Mouse (Mus musculus) cortical plate, adult 2 months (tissue): ENCODE data around the gene Rad23a. TPM values are rescaled to one million over a fixed set of nuclear protein-coding genes. Genes with fewer than 3 reads are reported as not detected.
A peak's percentile ranks its signal among the peaks of the same experiment; 100 is the strongest.
"Not testable (repeated sequence)": the region's sequence is repeated elsewhere in the genome, so short reads cannot be mapped to it uniquely, and the experiment has no call there.

Experiments
- H3K27ac ChIP-seq: fragments of 200-500 bp; 2 replicates; pipeline ENCODE4 v1.5.1; 2012; ENCODE audit warnings: low read length, control low read depth, inconsistent platforms; ENCODE audit not compliant: insufficient read depth
- H3K4me1 ChIP-seq: fragments of 200-500 bp; 2 replicates; pipeline ENCODE4 v1.6.1; 2011; ENCODE audit warnings: low read length; ENCODE audit not compliant: control insufficient read depth, insufficient read depth
- H3K4me3 ChIP-seq: fragments of 200-500 bp; 2 replicates; pipeline ENCODE4 v1.5.1; 2011; ENCODE audit warnings: mild to moderate bottlenecking, low read length, control low read depth; ENCODE audit not compliant: insufficient read depth
- CTCF ChIP-seq: fragments of 200-500 bp; IDR thresholded peaks from 2 replicates; pipeline ENCODE4 v1.5.1; 2011; ENCODE audit warnings: mild to moderate bottlenecking, control low read depth, low read length; ENCODE audit not compliant: insufficient read depth; ENCODE audit errors: extremely low read depth
- POLR2A ChIP-seq: fragments of 200-500 bp; IDR thresholded peaks from 2 replicates; pipeline ENCODE4 v1.6.1; 2011; ENCODE audit warnings: mild to moderate bottlenecking, low read length, control low read depth; ENCODE audit not compliant: insufficient read depth; ENCODE audit errors: extremely low read depth
- polyA plus RNA-seq: library from polyadenylated mRNA; depleted of rRNA; stranded (reverse); fragments of >200 nt; gene quantifications from 2 replicates; pipeline ENCODE4 v1.2.3, GENCODE M21; 2012

Rad23a gene
- polyA plus RNA-seq, 1 experiment, result 84.7 TPM

DNA sequence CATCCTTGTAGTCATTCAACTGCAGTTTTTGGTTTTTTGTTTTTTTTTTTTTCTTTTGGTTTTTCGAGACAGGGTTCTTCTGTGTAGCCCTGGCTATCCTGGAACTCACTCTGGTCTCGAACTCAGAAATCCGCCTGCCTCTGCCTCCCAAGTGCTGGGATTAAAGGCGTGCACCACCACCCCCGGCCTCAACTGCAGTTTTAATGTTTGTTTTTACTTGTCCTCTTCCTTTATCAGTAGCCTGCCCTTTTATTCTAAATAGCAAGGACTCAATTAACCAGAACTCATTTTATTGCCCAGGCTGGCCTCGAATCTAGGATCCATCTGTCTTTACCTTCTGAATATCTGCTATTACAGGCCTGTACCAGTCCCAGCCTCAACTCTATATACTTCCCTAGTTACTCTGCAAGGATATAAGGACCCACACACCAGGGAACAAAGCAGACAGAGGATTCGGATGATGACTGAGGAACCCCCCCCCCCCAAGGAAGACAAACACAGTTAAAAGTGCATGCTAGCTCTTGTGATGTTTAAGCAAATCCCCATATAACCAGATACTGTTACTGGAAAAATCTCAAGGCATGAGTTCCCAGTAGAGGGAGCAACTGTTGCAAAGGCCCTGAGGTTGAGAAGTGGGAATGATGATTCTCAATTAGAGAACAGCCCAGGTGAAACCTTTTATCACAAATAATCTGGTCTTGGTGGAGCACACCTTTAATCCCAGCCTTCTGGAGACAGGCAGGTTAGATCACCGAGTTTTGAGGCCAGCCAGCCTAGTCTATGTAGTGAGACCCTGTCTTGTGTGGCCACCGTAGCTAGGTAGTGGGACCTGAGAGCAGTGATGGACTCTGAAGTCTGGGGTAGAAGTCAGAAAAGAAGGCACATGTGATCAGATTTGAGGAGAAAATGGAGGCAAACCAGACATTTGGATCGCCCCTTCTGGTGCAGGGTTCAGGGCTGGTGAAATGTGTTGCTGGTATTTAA lies 7.4 kb downstream of the Rad23a start:
- TF ChIP-seq POLR2A (no peak), CTCF (0 out of 2 replicates have a peak, but pooled peaks have one; percentile 2)
- H3K4me1 ChIP-seq, result no peaks in the 10 kb centered on the region; the same call in 1 of the 2 replicates
- H3K27ac ChIP-seq, result peak overlapping the region; percentile 80
- peak overlapping the region; percentile 99 for H3K4me3 ChIP-seq

DNA sequence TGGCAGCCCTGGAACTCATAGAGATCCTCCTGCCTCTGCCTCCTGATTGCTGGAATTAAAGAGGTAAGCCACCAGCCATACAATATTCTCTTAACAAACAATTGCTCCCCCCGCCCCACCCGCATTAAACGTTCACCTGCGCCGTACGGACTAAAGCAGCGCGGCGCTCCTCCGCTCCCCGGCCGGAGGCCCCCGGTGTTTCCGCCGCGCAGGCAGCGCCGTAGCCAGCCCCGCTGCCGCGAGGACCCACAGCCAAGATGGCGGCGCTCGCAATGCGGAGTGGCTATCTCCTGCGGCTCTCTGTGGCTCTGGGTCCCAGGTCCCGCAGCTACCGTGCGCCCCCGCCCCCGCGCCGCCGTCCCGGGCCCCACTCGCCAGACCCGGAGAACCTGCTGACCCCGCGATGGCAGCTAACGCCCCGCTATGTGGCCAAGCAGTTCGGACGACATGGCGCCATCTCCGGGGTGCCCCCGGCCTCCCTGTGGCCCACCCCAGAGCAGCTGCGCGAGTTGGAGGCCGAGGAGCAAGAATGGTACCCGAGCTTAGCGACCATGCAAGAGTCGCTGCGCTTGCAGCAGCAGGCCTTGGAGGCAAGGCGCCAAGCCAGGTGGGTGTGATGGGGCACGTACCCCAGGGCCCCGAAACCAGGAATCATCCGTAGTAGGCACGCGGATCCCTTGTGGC lies 8.3 kb downstream of the Rad23a start:
- no peaks in the 10 kb centered on the region; the same call in 1 of the 2 replicates for H3K4me1 ChIP-seq

DNA sequence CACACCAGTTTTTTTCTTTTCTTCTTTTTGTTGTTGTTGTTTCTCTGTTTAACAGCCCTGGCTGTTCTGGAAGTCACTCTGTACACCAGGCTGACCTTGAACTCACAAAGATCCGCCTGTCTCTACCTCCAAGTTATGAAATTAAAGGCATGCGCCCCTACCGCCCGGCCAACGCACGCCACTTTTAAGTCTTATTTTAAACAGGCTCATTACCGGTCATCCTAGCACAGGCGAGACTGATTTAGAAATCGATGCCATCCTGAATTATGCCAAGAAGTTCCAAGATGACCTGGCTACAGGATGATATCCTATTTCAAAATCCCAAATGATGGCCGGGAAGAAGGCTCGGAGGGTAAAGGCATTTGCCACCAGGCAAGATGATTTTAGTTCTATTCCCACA lies 9.0 kb downstream of the Rad23a start, which contains the start of gene Gadd45gip1:
Gene Gadd45gip1 (plus strand): TSS at position 33 of the 400 bp plus-strand sequence.
- Histone ChIP-seq H3K4me1 (no peaks in the 10 kb centered on the region; the same call in 1 of the 2 replicates), H3K27ac (peak within 1 kb of the TSS; percentile 80), H3K4me3 (peak within 1 kb of the TSS; percentile 99)
- TF ChIP-seq POLR2A, result no peak
- no peak for TF ChIP-seq CTCF

More for the DNA sequence above, 8.3 kb downstream of the Rad23a start:
- peak overlapping the region; percentile 99 for H3K4me3 ChIP-seq
- TF ChIP-seq POLR2A (peak; percentile 70), CTCF (no peak)
- peak overlapping the region; percentile 80 for H3K27ac ChIP-seq

DNA sequence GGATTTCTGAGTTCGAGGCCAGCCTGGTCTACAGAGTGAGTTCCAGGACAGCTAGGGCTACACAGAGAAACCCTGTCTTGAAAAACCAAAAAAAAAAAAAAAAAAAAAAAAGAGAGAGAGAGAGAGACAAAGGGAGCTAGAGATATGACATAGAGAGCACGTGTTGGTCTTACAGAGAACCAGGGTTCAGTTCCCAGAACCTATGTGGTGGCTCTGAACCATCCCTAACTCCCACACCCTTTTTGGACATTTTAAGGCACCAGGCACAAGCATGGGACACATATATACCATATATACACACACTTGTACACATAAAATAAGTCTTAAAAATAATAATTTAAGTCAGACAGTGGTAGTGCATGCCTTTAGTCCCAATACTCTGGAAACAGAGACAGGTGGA lies 13.9 kb downstream of the Rad23a start:
- not testable (repeated sequence) for H3K4me3 ChIP-seq, H3K27ac ChIP-seq, H3K4me1 ChIP-seq

DNA sequence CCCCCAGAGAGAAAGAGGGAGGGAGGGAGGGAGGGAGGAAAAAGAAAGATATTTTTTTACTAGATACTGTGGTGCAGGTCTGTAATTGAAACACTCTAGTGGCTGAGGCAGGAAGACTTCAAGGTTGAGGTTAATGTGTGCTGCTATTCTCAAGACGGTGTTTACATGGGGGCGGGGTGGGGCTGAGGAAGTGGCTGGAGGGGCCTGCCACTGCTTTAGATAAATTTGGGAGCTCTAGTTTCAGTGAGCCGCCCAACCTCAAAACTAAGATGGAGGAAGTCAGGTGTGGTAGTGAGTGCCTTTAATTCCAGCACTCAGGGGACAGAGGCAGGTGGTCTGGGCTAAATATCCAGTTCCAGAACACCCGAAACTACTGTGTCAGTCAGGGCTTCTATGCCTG lies 14.8 kb downstream of the Rad23a start:
- Histone ChIP-seq H3K4me3 (no peak overlapping the region), H3K4me1 (no peaks in the 10 kb centered on the region), H3K27ac (no peak overlapping the region)
- no peak for TF ChIP-seq CTCF
- TF ChIP-seq POLR2A, result no peak

DNA sequence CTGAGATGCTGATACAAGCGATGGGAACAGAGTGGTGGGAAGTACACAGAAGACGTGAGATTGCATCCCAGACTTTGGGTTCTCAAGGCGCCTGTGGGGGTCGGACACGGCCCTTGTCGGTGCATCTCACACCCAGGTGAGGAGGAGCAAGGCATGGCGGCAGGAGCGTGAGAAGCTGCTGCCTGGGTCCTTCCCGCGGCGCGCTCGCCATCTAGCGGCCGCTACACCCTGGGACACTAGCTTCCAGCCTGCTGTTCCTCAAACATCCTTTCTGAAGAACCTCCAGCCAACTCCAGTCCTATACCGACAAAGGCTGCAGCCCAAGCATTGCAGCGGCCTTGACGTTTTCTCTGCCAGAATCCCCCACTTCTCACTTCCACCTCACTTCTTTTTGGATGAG lies 16.8 kb downstream of the Rad23a start:
- H3K4me1 ChIP-seq, result no peaks in the 10 kb centered on the region
- H3K27ac ChIP-seq, result no peak overlapping the region
- TF ChIP-seq POLR2A (no peak), CTCF (peak; percentile 71)
- H3K4me3 ChIP-seq, result peak overlapping the region; percentile 12; the same call in 1 of the 2 replicates

DNA sequence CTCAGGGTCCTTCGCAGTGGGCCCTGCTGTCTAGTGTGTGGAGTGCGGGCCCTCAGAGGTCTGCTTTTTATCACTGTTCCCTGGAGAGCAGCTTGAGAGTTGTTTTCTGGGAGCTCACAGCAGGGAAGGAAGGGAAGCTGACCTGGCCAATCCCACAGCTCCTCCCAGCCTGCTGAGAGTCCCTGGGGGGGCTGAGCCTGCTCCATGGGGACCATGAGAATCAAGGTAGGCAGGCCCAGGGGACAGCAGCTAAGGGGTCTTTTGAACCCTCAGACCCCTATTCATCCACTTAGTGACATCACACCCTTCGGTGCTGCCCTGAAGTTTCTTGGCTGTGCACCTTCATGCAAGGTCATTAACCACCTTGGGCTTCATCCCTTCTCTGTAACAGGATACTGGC lies 17.7 kb downstream of the Rad23a start, which contains the start of gene Dand5:
Gene Dand5 (minus strand): TSS at position 101 of the 400 bp plus-strand sequence.
- H3K27ac ChIP-seq, result no peak within 1 kb of the TSS
- H3K4me1 ChIP-seq, result no peaks in the 10 kb centered on the region
- peak within 1 kb of the TSS; percentile 12; the same call in 1 of the 2 replicates for H3K4me3 ChIP-seq
- no peak for TF ChIP-seq CTCF
- TF ChIP-seq POLR2A, result no peak

DNA sequence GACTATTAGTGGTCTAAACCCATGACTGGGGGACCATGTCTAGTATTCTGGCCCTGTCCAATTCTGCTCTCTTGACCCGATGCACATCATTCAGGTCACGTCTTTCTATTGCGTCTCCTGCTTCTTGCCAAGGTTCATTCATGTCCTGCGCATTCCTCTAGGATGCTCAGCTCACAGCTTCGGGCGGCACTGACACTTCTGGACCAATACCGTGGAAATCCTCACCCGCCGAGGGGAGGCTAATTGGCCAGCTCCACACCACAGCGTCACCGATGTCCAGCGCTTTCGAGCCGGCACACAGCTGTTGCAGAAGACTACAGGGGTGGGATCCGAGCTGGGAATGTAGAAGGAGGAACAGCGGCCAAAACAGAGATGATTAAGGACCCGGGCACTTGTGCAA lies 24.3 kb downstream of the Rad23a start:
- no peak overlapping the region for H3K4me3 ChIP-seq
- no peak overlapping the region for H3K27ac ChIP-seq
- H3K4me1 ChIP-seq, result no peaks in the 10 kb centered on the region
- TF ChIP-seq CTCF, result no peak
- TF ChIP-seq POLR2A, result no peak

DNA sequence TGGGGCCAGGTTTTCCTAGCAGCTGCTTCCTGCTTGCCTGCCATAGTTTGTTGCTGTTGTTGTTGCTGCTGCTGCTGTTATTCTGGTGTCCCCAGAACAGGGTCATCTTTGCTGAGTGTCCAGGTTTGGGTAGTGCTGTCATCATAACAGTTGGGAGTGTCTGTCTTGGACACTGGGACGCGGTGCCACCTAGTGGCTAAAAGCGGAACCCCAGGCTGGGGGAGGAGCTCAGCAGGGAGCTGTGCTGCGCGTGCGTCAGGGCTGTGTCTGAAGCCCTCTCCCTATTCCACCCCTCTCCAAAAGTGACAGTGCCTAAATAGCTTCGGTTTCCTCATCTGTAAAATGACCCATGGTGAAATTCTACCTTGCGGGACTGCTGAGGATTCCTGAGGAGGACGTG lies 24.9 kb downstream of the Rad23a start:
- Histone ChIP-seq H3K4me3 (no peak overlapping the region), H3K27ac (no peak overlapping the region), H3K4me1 (no peaks in the 10 kb centered on the region)
- TF ChIP-seq POLR2A (no peak), CTCF (peak; percentile 93)
